Mouse (Mus musculus): ENCODE data around the gene Ncoa5. TPM values are rescaled to one million over a fixed set of nuclear protein-coding genes. Genes with fewer than 3 reads are reported as not detected.

Ncoa5 gene
- polyA plus RNA-seq, 1 experiment from 2014 or later = 137 TPM

GRCm38 (mm10) chr2:164964242-164964894 is 70.3 kb downstream of the Ncoa5 start:
- H3K4me1 ChIP-seq = peaks cover 52% of the 10 kb centered on the region
- 11% methylated on average over 9 of the region's 9 CpGs for WGBS
- no peaks in the 10 kb centered on the region for H3K9me3 ChIP-seq
- no peaks in the 10 kb centered on the region for H3K36me3 ChIP-seq
- ATAC-seq (replicated peaks) = peak; percentile 71
- no peak overlapping the region for H3K9ac ChIP-seq (replicated peaks)
- H3K4me2 ChIP-seq (replicated peaks) = peak overlapping the region; percentile 31
- H3K27me3 ChIP-seq = peaks cover 30% of the 10 kb centered on the region
- peak overlapping the region; percentile 78 for H3K27ac ChIP-seq (replicated peaks)
- H3K4me3 ChIP-seq = peak overlapping the region; percentile 15; the same call in 1 of the 2 replicates

DNA sequence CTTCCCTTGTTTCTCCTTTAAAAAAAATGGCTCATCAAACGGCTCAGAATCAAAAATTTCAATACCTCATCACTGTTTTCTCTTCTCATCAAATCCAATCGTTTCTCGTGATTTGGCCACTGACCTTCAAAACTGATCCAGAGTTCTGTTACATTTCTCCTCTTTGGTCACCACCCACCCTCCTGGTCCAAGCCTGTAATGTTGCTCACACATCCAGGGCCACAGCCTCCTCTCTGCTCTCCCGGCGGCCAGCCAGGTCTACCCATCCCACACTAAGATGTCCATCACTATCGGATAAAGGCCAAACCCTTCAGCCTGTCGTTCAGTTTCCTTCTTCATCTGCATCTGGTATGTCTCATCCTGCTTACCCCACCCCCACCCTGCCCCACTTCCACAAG is 72.5 kb downstream of the Ncoa5 start:
- H3K36me3 ChIP-seq = no peaks in the 10 kb centered on the region
- ATAC-seq (replicated peaks) = no peak
- H3K27ac ChIP-seq (replicated peaks) = no peak overlapping the region
- H3K4me2 ChIP-seq (replicated peaks) = 0 out of 2 replicates have a peak overlapping the region, but pooled peaks have one; percentile 57
- H3K9me3 ChIP-seq = no peaks in the 10 kb centered on the region
- peaks cover 33% of the 10 kb centered on the region for H3K4me1 ChIP-seq
- no peak overlapping the region for H3K9ac ChIP-seq (replicated peaks)
- 53% methylated on average over 7 of the region's 7 CpGs for WGBS
- peaks cover 11% of the 10 kb centered on the region for H3K27me3 ChIP-seq
- no peak overlapping the region for H3K4me3 ChIP-seq

- peaks cover 33% of the 10 kb centered on the region for H3K4me1 ChIP-seq
- no peaks in the 10 kb centered on the region for H3K9me3 ChIP-seq
- WGBS = 8% methylated on average over 17 of the region's 17 CpGs
- H3K9ac ChIP-seq (replicated peaks) = peak overlapping the region; percentile 58
- H3K27ac ChIP-seq (replicated peaks) = 0 out of 2 replicates have a peak overlapping the region, but pooled peaks have one; percentile 29
- H3K4me2 ChIP-seq (replicated peaks) = peak overlapping the region; percentile 57
- no peak for ATAC-seq (replicated peaks)
- H3K27me3 ChIP-seq = peaks cover 6% of the 10 kb centered on the region; the same call in 1 of the 2 replicates
- peak overlapping the region; percentile 56 for H3K4me3 ChIP-seq
- no peaks in the 10 kb centered on the region for H3K36me3 ChIP-seq
Measured at GRCm38 (mm10) chr2:164961506-164962182, 73.0 kb downstream of the Ncoa5 start.

DNA sequence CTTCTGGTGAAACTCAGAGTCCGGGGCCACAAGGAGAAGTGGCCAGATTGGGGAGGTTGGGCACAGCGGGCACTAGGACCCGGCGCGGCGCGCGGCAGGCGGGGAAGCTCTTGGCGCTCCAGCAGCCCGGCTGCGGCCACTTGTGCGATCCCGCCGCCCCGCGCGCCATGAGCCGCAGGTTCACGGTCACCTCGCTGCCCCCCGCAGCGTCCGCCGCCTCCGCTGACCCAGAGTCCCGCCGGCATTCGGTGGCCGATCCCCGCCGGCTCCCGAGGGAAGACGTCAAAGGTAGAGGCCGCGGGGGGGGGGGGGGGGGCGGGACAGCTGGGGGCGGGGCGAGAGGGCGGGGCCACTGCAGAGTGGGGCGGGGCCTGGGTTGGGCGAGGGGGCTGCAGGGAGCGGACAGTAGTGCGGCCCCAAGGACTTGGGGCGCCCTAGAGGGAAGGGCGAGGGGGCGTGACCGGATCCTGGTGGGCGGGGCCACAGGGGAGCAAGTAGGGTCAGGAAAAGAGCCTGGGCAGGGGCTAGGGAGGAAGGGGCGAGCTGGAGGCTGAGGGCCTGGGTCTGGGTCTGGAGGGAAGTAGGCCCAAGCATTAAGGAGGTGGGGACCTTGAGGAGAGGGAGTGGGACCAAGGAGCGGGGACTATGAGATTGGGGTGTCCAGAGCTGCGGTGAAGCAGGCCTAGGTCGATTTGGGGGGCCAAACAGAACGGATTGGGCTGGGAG is 73.8 kb downstream of the Ncoa5 start, which contains the start of gene Slc12a5:
Slc12a5 (plus strand) TSS at position 87 of the 726 bp plus-strand sequence.
- Histone ChIP-seq H3K36me3 (no peaks in the 10 kb centered on the region), H3K27me3 (peaks cover 2% of the 10 kb centered on the region), H3K4me2 (replicated peaks) (peak within 1 kb of the TSS; percentile 57), H3K27ac (replicated peaks) (0 out of 2 replicates have a peak within 1 kb of the TSS, but pooled peaks have one; percentile 29), H3K4me1 (peaks cover 33% of the 10 kb centered on the region), H3K9ac (replicated peaks) (peak within 1 kb of the TSS; percentile 58), H3K9me3 (no peaks in the 10 kb centered on the region), H3K4me3 (peak within 1 kb of the TSS; percentile 56)
- WGBS = 1% methylated on average over 39 of the region's 54 CpGs
- peak; percentile 46 for ATAC-seq (replicated peaks)

DNA sequence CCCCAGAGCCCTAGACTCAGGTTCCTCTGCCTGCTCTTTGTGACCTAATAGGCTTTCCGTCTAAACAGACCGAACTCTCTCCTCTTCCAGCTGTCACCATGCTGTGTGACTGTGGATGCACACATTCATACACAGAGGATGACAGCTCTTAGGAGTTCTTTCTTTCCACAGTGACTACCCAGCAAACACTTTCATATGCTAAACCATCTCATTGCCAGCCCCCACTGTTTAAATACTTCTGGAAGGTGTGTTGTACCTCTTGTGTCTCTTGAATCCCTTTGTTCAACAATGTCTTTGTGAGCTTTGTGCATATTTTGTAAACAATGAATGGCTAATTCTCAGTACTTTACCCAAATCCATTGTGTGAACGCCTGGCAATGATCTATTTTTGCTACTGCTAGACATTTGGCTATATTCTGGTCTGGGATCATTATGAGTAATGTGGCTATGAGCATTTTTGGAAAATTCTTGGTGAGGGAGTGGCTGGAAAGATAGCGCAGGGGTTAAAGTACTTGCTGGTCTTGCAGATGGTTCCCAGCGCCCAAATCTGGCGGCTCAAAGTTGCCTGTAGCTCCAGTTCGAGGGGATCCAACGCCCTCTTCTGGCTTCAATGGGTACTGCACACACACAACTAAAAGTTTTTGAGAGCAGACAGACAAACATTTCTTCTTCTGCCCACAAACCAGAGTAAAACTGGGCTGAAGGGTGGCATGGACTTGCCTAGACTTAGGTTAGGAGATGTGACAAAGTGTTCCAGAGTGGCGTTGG is 76.9 kb downstream of the Ncoa5 start:
- H3K9ac ChIP-seq (replicated peaks) = no peak overlapping the region
- no peaks in the 10 kb centered on the region for H3K36me3 ChIP-seq
- H3K4me1 ChIP-seq = peaks cover 19% of the 10 kb centered on the region
- H3K4me3 ChIP-seq = no peak overlapping the region
- ATAC-seq (replicated peaks) = no peak
- H3K9me3 ChIP-seq = no peaks in the 10 kb centered on the region
- H3K27ac ChIP-seq (replicated peaks) = no peak overlapping the region
- peaks cover 11% of the 10 kb centered on the region for H3K27me3 ChIP-seq
- H3K4me2 ChIP-seq (replicated peaks) = no peak overlapping the region
- WGBS = 60% methylated on average over 9 of the region's 9 CpGs

DNA sequence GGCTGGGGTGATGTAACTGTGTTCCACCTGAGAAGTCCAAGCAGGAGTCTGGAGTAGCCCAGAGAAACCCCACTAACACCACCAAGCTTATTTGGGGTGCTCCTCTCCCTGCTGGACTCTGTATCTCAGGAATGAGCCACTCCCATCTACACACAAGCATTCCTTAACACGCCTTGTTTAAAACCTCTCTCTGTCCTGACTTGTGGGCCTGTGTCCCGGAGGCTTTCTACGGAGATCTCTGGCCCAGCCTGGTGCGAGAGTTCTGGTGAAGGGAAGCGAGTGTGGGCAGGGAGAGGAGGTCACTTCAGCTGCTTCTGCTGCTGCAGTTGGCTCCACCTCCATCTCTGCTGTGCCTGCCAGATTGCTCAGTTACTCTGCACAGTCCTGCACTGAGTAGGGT is 78.5 kb downstream of the Ncoa5 start:
- Histone ChIP-seq H3K27ac (replicated peaks) (no peak overlapping the region), H3K9ac (replicated peaks) (no peak overlapping the region), H3K9me3 (no peaks in the 10 kb centered on the region), H3K4me3 (no peak overlapping the region), H3K4me2 (replicated peaks) (no peak overlapping the region), H3K4me1 (peaks cover 14% of the 10 kb centered on the region), H3K27me3 (peaks cover 27% of the 10 kb centered on the region), H3K36me3 (no peaks in the 10 kb centered on the region)
- ATAC-seq (replicated peaks) = no peak
- WGBS = 70% methylated on average over 5 of the region's 5 CpGs

DNA sequence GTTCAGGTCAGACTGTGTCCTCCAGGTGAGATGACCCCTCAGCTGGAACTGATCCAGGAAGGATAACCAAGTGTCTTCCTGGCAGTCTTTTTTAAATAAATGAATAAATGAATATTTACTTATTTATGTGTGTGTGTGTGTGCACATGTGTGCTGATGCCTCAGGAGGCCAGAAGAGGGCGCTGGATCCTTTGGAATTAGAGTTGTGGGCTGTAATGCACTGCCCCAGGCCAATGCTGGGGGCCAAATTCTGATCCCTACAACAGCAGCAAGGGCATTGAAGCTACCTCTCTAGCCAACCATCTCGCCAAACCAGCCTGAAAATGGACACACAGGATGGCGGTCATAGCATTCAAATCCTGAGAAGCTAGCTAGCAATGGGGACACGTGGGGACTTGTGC is 78.9 kb downstream of the Ncoa5 start:
- no peak overlapping the region for H3K4me2 ChIP-seq (replicated peaks)
- H3K27me3 ChIP-seq = peaks cover 31% of the 10 kb centered on the region
- no peak for ATAC-seq (replicated peaks)

GRCm38 (mm10) chr2:164953224-164953623 is 81.4 kb downstream of the Ncoa5 start:
- peak; percentile 65 for ATAC-seq (replicated peaks)
- H3K4me1 ChIP-seq = peaks cover 15% of the 10 kb centered on the region
- H3K27ac ChIP-seq (replicated peaks) = no peak overlapping the region
- no peak overlapping the region for H3K9ac ChIP-seq (replicated peaks)
- no peaks in the 10 kb centered on the region for H3K9me3 ChIP-seq
- under 1% methylated on average over 21 of the region's 21 CpGs for WGBS
- H3K27me3 ChIP-seq = peaks cover 55% of the 10 kb centered on the region
- H3K36me3 ChIP-seq = no peaks in the 10 kb centered on the region
- no peak overlapping the region for H3K4me3 ChIP-seq
- H3K4me2 ChIP-seq (replicated peaks) = no peak overlapping the region

More for the DNA sequence above, 78.9 kb downstream of the Ncoa5 start:
- Histone ChIP-seq H3K4me3 (no peak overlapping the region), H3K36me3 (no peaks in the 10 kb centered on the region), H3K9ac (replicated peaks) (no peak overlapping the region), H3K9me3 (no peaks in the 10 kb centered on the region), H3K27ac (replicated peaks) (no peak overlapping the region), H3K4me1 (peaks cover 10% of the 10 kb centered on the region)
- WGBS = 75% methylated on average over 4 of the region's 4 CpGs

GRCm38 (mm10) chr2:164952448-164952847 is 82.2 kb downstream of the Ncoa5 start:
- Histone ChIP-seq H3K9me3 (no peaks in the 10 kb centered on the region), H3K4me3 (no peak overlapping the region), H3K27me3 (peaks cover 62% of the 10 kb centered on the region), H3K36me3 (no peaks in the 10 kb centered on the region), H3K9ac (replicated peaks) (no peak overlapping the region), H3K27ac (replicated peaks) (no peak overlapping the region), H3K4me2 (replicated peaks) (no peak overlapping the region), H3K4me1 (peaks cover 15% of the 10 kb centered on the region)
- no peak for ATAC-seq (replicated peaks)
- 42% methylated on average over 13 of the region's 13 CpGs for WGBS

GRCm38 (mm10) chr2:164951745-164952144 is 82.9 kb downstream of the Ncoa5 start:
- WGBS = 84% methylated on average over 4 of the region's 4 CpGs
- no peaks in the 10 kb centered on the region for H3K36me3 ChIP-seq
- peaks cover 67% of the 10 kb centered on the region for H3K27me3 ChIP-seq
- H3K9ac ChIP-seq (replicated peaks) = no peak overlapping the region
- no peak overlapping the region for H3K4me2 ChIP-seq (replicated peaks)
- no peak overlapping the region for H3K27ac ChIP-seq (replicated peaks)
- H3K4me1 ChIP-seq = peaks cover 15% of the 10 kb centered on the region
- ATAC-seq (replicated peaks) = no peak
- H3K9me3 ChIP-seq = no peaks in the 10 kb centered on the region
- no peak overlapping the region for H3K4me3 ChIP-seq

DNA sequence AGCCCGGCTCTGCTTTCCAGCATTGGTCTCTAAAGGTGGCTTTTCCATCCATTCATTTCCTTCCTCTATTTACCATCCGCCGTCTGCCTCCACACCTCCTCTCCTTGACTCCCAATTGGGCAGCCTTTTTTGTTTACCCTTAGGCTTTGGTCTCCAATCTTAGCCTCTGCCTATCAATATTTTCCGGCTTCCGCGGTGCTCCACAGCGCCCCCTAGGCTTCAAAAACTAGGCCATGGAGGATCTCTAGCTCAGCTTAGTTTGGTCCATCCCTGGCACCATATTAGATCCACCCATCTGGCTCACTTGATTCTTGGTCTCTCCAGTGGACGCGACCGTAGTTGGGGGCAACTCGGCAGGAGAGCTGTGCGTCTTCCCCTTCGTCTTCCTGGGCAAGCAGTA is 84.2 kb downstream of the Ncoa5 start:
- Histone ChIP-seq H3K9me3 (no peaks in the 10 kb centered on the region), H3K9ac (replicated peaks) (no peak overlapping the region), H3K27me3 (peaks cover 67% of the 10 kb centered on the region), H3K4me2 (replicated peaks) (no peak overlapping the region), H3K27ac (replicated peaks) (no peak overlapping the region), H3K4me3 (no peak overlapping the region), H3K36me3 (no peaks in the 10 kb centered on the region), H3K4me1 (peaks cover 15% of the 10 kb centered on the region)
- no peak for ATAC-seq (replicated peaks)
- 26% methylated on average over 13 of the region's 13 CpGs for WGBS

Measured in forebrain, embryonic 15.5 days (tissue).